Mouse (Mus musculus): Measurements from ENCODE around the gene Stk39. TPM values are rescaled to one million over a fixed set of nuclear protein-coding genes. Genes with fewer than 3 reads are reported as not detected.

The Stk39 gene
- total RNA-seq, 2 experiments from 2014 or later: 95.6 to 106 TPM

DNA sequence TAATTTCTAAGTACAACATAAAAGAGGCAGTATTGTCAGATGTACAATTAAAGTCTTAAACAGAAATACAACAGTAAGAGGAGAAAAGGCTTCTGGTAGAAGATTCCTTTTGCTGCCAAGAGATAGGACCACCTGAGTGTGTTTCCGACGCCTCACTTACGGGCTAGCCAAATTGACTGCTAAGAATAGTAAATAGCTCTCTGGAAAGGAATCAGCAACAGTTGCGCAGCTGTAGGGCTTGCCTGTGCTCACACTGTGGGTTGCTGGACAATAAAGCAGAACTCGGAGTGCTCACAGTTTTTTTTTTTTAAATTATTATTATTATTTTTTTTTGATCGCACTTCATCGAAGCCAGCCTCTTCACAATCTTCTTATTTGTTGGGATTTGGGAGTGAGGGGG lies 260.6 kb downstream of the Stk39 start:
- intact Hi-C loops (cut with DNase I): no loop called here
- DNase-seq: peak in 1 of 2 experiments; percentile 8

DNA sequence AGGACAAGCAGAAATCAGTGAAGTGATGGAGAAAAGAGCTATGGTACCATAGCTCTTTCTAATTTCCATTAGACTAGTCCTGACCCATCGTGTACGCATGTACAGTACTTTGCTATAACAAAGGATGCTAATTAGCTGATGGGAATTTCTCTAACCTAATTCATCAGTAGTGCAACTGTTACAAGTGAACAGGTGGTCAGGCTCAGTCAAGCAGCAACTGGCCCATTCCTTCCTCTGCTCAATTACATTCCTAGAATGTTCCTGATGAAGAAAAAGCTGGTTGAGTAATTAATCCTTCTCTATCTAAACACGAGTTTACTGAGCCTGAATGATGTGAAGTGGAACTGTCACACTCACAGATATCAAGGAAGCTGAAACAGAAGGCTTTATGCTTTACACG lies 275.8 kb downstream of the Stk39 start:
- intact Hi-C loops (cut with DNase I): no loop called here
- DNase-seq: no peak

- no peak for DNase-seq
- intact Hi-C loops (cut with DNase I): no loop called here
Measured at GRCm38 (mm10) chr2:68194444-68194843, 277.6 kb downstream of the Stk39 start.

GRCm38 (mm10) chr2:68193465-68193837 lies 278.6 kb downstream of the Stk39 start:
- intact Hi-C loops (cut with DNase I): no loop called here
- no peak for DNase-seq

- no peak for DNase-seq
Measured at GRCm38 (mm10) chr2:68192605-68193464, 279.2 kb downstream of the Stk39 start.

GRCm38 (mm10) chr2:68176425-68176824 lies 295.6 kb downstream of the Stk39 start:
- intact Hi-C loops (cut with DNase I): no loop called here

More at GRCm38 (mm10) chr2:68192605-68193464, 279.2 kb downstream of the Stk39 start:
- intact Hi-C loops (cut with DNase I): no loop called here

DNA sequence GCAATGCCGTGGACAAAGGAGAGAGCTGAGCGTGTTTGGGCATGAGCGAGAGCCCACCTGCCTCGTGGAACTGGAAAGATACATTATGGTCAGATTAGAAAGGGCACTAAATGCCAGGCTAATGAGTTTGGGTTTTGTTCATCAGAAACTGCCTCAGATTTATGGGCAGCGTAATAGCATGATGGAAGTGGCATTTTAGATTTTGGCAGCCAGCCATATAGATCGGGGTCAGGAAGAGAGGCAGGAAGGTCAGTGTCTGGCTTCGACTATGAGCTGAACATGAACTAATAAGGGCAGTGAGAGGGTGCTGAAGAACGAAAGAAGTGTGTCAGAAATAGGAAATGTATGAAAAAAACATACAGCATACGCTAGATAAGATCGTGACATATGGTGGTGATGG lies 300.8 kb downstream of the Stk39 start:
- intact Hi-C loops (cut with DNase I): no loop called here
- DNase-seq: no peak

More at GRCm38 (mm10) chr2:68176425-68176824, 295.6 kb downstream of the Stk39 start:
- DNase-seq: no peak

GRCm38 (mm10) chr2:68162012-68162411 lies 310.1 kb downstream of the Stk39 start:
- DNase-seq: no peak
- intact Hi-C loops (cut with DNase I): no loop called here

GRCm38 (mm10) chr2:68160566-68160965 lies 311.5 kb downstream of the Stk39 start:
- no peak for DNase-seq

More at GRCm38 (mm10) chr2:68160566-68160965, 311.5 kb downstream of the Stk39 start:
- intact Hi-C loops (cut with DNase I): no loop called here

Other genes starting within 250 kb of the Stk39 start
- not detected for gene 4933409G03Rik, start 110.1 kb upstream of the Stk39 start, total RNA-seq (2021)
- not detected for gene 4932414N04Rik, start 184.2 kb upstream of the Stk39 start, total RNA-seq (2021)